Mouse (Mus musculus): ENCODE data around the gene Fgfr2.

DNA sequence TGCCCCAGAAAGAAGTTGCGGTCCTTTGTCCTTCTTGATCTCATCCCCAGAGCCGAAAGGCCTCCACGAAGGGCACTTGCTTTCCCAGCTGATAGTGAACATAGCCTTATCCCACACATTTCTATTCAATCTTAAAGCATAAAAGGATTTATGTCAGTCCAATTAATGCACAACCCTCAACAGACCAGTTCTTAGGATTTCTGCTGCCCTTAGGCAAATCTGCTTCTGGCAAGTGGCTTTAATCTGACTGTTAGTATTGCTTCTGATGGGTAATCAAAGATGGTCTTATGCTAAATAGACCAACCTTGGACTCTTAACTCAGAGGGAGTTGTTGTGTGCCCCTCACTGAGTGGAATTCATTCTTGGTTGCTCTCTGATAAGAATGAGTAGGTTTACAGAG, 2505.6 kb downstream of the Fgfr2 start:
- TF ChIP-seq USF1 (IDR thresholded peaks at IDR 0.05; ENCODE audit: low read depth): no peak
- TF ChIP-seq SRF (IDR thresholded peaks at IDR 0.05; ENCODE audit: control insufficient read depth, insufficient read length, low read depth): no peak
- TF ChIP-seq POLR2AphosphoS2 (IDR thresholded peaks at IDR 0.05; ENCODE audit: insufficient read length, low read depth): no peak
- no peak for TF ChIP-seq POLR2A (IDR thresholded peaks at IDR 0.05; ENCODE audit: insufficient read length, low read depth)
- no peak for TF ChIP-seq TCF12 (IDR thresholded peaks at IDR 0.05; ENCODE audit: insufficient read depth, poor library complexity, severe bottlenecking)
- TF ChIP-seq MYOD1 (IDR thresholded peaks at IDR 0.05; ENCODE audit: control insufficient read depth in 1 of 3, insufficient read length in 2 of 3, low read depth in 2 of 3): no peak
- TF ChIP-seq MAX (IDR thresholded peaks at IDR 0.05; ENCODE audit: low read depth): no peak
- no peak for TF ChIP-seq CEBPB (IDR thresholded peaks at IDR 0.05; ENCODE audit: insufficient read depth, poor library complexity, severe bottlenecking)
- TF ChIP-seq MYOG (IDR thresholded peaks at IDR 0.05; ENCODE audit: control insufficient read depth in 1 of 3, insufficient read depth in 1 of 3, insufficient read length in 2 of 3, low read depth in 2 of 3): no peak
- no peak for TF ChIP-seq TCF3 (IDR thresholded peaks at IDR 0.05; ENCODE audit: insufficient read length, low read depth)
